Mouse (Mus musculus): Measurements from ENCODE around the gene Nt5c. TPM values are rescaled to one million over a fixed set of nuclear protein-coding genes. Genes with fewer than 3 reads are reported as not detected.
A peak's percentile ranks its signal among the peaks of the same experiment; 100 is the strongest.
"Not testable (repeated sequence)": the region's sequence is repeated elsewhere in the genome, so short reads cannot be mapped to it uniquely, and the experiment has no call there.

The Nt5c gene
- polyA plus RNA-seq, 1 experiment from 2014 or later = 210 TPM

GRCm38 (mm10) chr11:115472183-115472582 is 19.5 kb downstream of the Nt5c start:
- no peak for DNase-seq (ENCODE audit: low spot score)

- no peak for DNase-seq (ENCODE audit: low spot score)
Measured at GRCm38 (mm10) chr11:115467217-115467618, 24.4 kb downstream of the Nt5c start.

- DNase-seq (ENCODE audit: low spot score) = peak; percentile 65
Measured at GRCm38 (mm10) chr11:115464851-115465250, 26.8 kb downstream of the Nt5c start.

GRCm38 (mm10) chr11:115463397-115463796 is 28.3 kb downstream of the Nt5c start:
- peak; percentile 85 for DNase-seq (ENCODE audit: low spot score)

GRCm38 (mm10) chr11:115462243-115462891 is 29.3 kb downstream of the Nt5c start, which contains the start of gene Slc16a5:
Gene Slc16a5, plus strand, starts transcription at chr11:115462474.
- peak; percentile 78 for DNase-seq (ENCODE audit: low spot score)

- peak; percentile 82 for DNase-seq (ENCODE audit: low spot score)
Measured at GRCm38 (mm10) chr11:115461846-115462242, 29.8 kb downstream of the Nt5c start.

DNA sequence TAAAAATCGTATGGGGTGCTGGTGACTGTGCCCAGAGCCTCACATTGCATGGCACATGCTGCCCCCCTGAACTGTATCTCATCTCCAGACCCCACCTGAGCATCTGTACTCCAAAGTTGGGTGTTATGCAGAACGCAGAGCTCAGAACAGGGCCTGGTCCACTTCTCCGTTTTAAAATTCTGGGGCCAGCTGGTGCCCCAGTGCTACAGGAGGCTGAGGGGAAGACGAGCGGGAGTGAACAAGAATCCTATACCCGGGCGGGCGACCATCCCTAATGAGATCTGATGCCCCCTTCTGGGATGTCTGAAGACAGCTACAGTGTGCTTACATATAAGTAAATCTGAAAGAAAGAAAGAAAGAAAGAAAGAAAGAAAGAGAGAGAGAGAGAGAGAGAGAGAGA is 30.7 kb downstream of the Nt5c start:
- DNase-seq (ENCODE audit: low spot score) = no peak

DNA sequence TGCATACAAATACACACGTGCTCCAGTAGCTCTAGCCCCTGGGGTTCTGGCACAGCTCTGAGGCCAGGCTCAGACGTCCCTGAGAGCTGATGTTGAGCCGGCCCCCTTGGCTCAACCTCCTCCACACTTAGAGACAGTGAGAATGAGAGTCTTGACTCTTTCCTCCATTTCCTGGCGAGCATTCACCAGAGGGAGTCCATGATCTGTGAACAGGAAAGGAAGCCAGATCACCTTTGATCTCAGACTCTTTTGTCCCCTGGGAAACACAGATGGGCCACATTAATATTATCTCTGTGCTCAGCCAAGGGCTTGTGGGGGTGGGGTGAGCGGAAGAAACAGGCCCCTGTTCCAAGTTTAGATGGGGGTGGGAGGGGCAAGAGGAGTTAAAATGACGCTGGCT is 34.3 kb downstream of the Nt5c start:
- DNase-seq (ENCODE audit: low spot score) = no peak

DNA sequence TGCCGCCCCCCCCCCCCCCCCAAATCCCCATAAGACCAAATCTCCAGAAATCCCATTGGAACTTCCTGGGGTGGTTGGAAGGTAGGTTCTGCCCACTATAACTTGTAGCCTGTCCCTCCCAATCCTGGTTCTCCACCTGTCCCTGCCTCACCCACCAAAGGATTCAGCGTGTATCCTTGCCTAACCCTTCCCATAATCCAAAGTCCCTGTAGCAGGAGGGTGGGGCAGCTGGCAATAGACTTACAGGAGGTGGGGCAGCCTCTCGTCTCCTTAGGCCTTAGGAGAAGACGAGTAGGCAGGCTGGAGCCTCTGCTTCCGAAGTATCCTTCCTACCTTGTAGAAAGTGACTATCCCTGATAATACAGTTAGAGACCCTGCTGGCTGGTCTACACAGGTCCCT is 35.5 kb downstream of the Nt5c start:
- no peak for DNase-seq (ENCODE audit: low spot score)

DNA sequence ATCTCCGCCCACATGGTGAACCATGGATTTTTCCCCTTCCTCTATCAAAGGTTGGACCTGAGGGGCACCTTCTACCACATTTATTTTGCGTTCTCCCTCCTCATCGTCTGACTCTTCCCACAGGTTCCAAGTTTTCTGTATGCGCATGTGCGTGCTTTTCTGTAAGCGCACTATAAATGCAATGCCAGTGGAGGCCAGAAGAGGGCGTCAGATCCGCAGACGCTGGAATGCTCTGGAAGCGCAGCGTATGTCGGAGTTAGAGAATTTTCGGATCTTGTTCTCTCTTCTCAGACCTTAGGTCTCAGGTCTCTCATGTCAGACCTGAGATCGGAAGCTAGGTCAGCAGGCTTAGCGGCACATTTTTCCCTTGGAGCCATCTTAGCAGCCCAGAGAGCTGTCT is 36.0 kb downstream of the Nt5c start:
- DNase-seq (ENCODE audit: low spot score) = no peak

GRCm38 (mm10) chr11:115454822-115455221 is 36.8 kb downstream of the Nt5c start:
- not testable (repeated sequence) for DNase-seq (ENCODE audit: low spot score)

DNA sequence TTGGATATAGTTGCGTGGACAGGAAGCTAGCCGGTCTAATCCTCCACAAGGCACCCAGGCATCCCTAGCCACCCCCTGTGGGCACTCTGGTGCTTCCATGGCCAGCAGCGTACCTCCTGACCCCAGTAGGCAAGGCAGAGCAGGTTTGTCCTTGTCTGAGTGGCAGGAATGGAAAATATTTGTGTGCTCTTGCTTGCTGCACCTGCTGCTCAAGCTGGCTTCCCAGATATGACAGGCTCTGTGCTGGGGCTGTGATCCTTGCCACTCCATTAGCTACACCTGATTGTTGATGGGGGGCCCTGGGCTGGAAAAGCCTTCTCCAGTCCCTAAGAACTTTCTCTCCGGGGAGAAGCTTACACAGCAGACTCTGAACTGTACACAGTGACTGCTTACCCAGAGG is 38.4 kb downstream of the Nt5c start:
- DNase-seq (ENCODE audit: low spot score) = peak; percentile 54

- no peak for DNase-seq (ENCODE audit: low spot score)
Measured at GRCm38 (mm10) chr11:115452281-115452860, 39.3 kb downstream of the Nt5c start.

DNA sequence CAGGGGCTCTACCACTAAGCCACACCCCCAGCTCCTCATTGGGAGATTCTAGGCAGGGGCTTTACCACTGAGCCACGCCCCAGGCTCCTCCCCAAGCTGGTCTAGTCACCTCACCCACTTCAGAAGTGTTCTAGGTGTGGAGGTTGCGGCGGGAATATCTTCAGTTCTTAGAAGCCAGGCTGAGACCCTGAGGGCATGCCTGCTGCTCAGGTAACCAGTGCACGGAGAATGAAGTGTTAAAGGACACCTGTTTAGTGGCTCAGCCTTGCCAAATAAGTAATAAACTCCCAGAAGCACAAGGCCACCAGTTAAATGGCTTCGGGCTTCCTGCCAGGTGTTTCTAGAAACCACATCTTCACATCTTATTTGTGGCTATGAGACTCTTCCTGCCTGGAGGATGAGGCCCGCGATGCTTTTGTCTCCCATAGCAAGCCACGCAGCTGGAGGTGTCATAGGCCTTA is 39.9 kb downstream of the Nt5c start:
- DNase-seq (ENCODE audit: low spot score) = peak; percentile 97

GRCm38 (mm10) chr11:115450176-115450575 is 41.5 kb downstream of the Nt5c start:
- no peak for DNase-seq (ENCODE audit: low spot score)

GRCm38 (mm10) chr11:115448998-115449397 is 42.7 kb downstream of the Nt5c start:
- no peak for DNase-seq (ENCODE audit: low spot score)

DNA sequence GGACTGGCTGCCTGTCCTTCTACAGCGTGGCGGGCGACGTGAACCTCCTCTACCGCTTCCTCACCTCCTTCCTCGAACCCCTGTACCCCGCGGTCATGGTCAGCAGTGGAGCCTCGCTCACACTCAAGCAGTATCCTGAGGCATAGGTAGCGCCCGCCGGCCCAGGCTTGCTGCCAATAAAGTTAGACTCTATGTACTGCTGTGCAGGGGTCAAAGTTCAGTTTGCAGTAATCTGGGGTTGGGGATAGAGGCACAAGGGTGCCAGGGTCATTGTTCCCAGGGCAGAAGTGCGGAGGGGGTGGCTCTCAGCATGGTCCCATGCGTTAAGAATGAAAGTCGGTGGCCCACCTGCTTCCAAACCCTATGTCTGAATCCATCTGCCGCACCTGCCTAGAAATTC is 43.6 kb downstream of the Nt5c start:
- no peak for DNase-seq (ENCODE audit: low spot score)

GRCm38 (mm10) chr11:115447321-115447885 is 44.3 kb downstream of the Nt5c start:
- DNase-seq (ENCODE audit: low spot score) = no peak

GRCm38 (mm10) chr11:115446906-115447305 is 44.8 kb downstream of the Nt5c start:
- no peak for DNase-seq (ENCODE audit: low spot score)

DNA sequence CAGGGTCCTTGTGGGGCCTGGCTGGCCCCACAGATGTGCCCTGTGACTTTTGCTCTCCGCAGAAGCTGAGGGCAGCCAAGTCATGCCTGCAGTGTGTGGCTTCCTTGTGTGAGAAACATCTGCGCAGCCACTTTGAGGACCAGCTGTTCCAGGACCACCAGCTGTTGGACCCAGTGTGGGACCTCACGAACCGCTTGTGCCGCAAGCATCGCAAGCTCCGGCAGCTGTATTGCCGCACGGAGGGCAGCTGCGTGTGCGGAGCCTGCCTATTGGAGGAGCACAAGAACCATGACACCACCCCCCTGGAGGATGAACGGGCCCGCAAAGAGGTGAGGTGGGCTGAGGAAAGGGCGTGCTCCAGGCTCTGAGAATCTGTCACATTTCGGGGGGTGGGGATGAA is 50.2 kb downstream of the Nt5c start:
- DNase-seq (ENCODE audit: low spot score) = peak; percentile 82

Data from thymus, postnatal 0 days (tissue).